Mouse (Mus musculus) erythroblast, embryonic 14.5 days (primary cell): ENCODE data around the gene Tm9sf2. TPM values are rescaled to one million over a fixed set of nuclear protein-coding genes. Genes with fewer than 3 reads are reported as not detected.

Source experiments
- H3K27me3 ChIP-seq: 2 replicates; pipeline ENCODE4 v1.6.1; 2012; ENCODE audit warnings: inconsistent platforms; ENCODE audit not compliant: control insufficient read depth
- H3K36me3 ChIP-seq: 2 replicates; pipeline ENCODE4 v1.6.1; 2012; ENCODE audit warnings: mild to moderate bottlenecking, inconsistent platforms; ENCODE audit not compliant: control insufficient read depth
- H3K4me1 ChIP-seq: 2 replicates; pipeline ENCODE4 v1.6.1; 2012; ENCODE audit warnings: inconsistent platforms; ENCODE audit not compliant: control insufficient read depth
- H3K4me3 ChIP-seq: replicated peaks from 2 replicates; pipeline ENCODE3; 2012; ENCODE audit warnings: moderate library complexity, mild to moderate bottlenecking, inconsistent platforms
- H3K9me3 ChIP-seq: 2 replicates; pipeline ENCODE4 v1.6.1; 2012; ENCODE audit warnings: low read length, inconsistent platforms, mixed read lengths; ENCODE audit not compliant: control insufficient read depth
- GATA1 ChIP-seq: IDR thresholded peaks from 2 replicates; pipeline ENCODE4 v1.6.1; 2012; ENCODE audit warnings: low read length, inconsistent platforms, mixed read lengths
- TAL1 ChIP-seq: IDR thresholded peaks from 3 replicates; pipeline ENCODE4 v1.6.1; 2012; ENCODE audit warnings: low read length, inconsistent platforms, mixed read lengths
- polyA plus RNA-seq: library from polyadenylated mRNA; stranded (reverse); fragments of >175 nt; gene quantifications from 2 replicates; pipeline ENCODE4 v1.2.3, GENCODE M21; 2012

Tm9sf2 gene
- polyA plus RNA-seq, 1 experiment = 2.7 TPM

GRCm38 (mm10) chr14:122068801-122069695 is 37.8 kb upstream of the Tm9sf2 start:
- Histone ChIP-seq H3K4me1 (peaks cover 5% of the 10 kb centered on the region), H3K27me3 (no peaks in the 10 kb centered on the region), H3K9me3 (no peaks in the 10 kb centered on the region), H3K36me3 (no peaks in the 10 kb centered on the region), H3K4me3 (no peak overlapping the region)
- no peak for TF ChIP-seq GATA1
- TF ChIP-seq TAL1 = no peak

- TF ChIP-seq GATA1 = no peak
- no peak for TF ChIP-seq TAL1
- H3K27me3 ChIP-seq = no peaks in the 10 kb centered on the region
- no peaks in the 10 kb centered on the region for H3K9me3 ChIP-seq
- no peaks in the 10 kb centered on the region for H3K36me3 ChIP-seq
- H3K4me3 ChIP-seq = no peak overlapping the region
- H3K4me1 ChIP-seq = peaks cover 5% of the 10 kb centered on the region
These were observed 36.9 kb upstream of the Tm9sf2 start for GRCm38 (mm10) chr14:122069948-122070347.

DNA sequence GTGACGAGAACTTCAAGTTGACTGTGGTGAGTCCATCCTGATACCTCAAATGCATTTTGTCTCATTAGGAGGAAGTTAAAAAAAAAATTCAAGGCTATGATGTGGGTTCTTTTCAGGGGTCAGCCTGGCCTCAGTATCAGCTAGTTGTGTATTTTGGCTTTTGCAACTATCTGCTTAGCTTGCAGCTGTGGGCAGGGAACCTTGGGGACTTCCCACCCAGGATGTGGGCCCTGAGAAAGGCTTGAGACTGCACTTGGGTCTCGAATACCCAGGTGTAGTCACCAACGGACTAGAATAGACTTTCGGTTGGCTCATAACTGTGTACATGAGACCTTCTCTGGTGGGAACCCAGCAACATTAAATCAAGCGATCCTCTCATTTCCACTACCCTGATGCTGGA is 33.4 kb upstream of the Tm9sf2 start:
- Histone ChIP-seq H3K36me3 (no peaks in the 10 kb centered on the region), H3K9me3 (no peaks in the 10 kb centered on the region), H3K27me3 (no peaks in the 10 kb centered on the region), H3K4me1 (peaks cover 5% of the 10 kb centered on the region), H3K4me3 (no peak overlapping the region)
- TF ChIP-seq TAL1 (no peak), GATA1 (no peak)

GRCm38 (mm10) chr14:122074360-122074759 is 32.5 kb upstream of the Tm9sf2 start:
- Histone ChIP-seq H3K4me1 (no peaks in the 10 kb centered on the region), H3K4me3 (no peak overlapping the region), H3K9me3 (no peaks in the 10 kb centered on the region), H3K27me3 (no peaks in the 10 kb centered on the region), H3K36me3 (no peaks in the 10 kb centered on the region)
- TF ChIP-seq TAL1 = no peak

DNA sequence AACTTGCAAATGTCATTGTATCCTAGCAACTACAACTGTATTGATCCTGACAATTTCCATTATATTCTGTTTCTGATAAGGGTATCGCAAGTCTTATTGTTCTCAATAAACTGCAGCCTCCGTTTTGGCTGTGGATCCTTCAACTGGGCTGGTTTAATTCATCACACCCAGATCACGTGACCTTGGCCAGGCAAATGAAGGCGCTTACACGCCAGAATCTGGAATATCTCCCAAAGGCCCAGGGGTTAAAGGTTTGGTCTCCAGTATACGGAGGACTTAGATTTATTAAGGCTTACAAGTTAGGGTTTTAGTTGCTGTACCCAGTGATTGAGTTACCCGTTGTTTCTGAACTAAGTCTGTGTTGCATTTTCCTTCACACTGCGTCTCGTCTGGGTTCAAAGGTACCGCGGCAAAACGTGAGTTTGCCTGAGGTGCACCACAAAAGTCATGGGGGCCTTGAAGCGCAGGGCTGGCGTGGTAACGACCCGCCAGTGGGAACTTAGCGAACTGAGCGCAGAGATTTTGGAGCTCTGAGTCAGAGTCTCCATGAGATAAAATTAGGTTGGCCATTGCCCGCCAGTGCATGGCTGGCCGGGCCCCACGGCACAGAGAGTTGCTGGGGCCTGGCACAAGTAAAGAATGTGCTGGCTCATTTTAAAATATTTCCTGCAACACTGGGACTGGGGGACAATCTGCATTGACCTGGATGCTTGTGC is 31.2 kb upstream of the Tm9sf2 start:
- H3K4me1 ChIP-seq = no peaks in the 10 kb centered on the region
- H3K9me3 ChIP-seq = no peaks in the 10 kb centered on the region
- TF ChIP-seq GATA1 (no peak), TAL1 (no peak)
- H3K27me3 ChIP-seq = no peaks in the 10 kb centered on the region
- no peak overlapping the region for H3K4me3 ChIP-seq
- H3K36me3 ChIP-seq = no peaks in the 10 kb centered on the region

GRCm38 (mm10) chr14:122077017-122077416 is 29.8 kb upstream of the Tm9sf2 start:
- Histone ChIP-seq H3K9me3 (no peaks in the 10 kb centered on the region), H3K27me3 (no peaks in the 10 kb centered on the region), H3K4me3 (no peak overlapping the region), H3K4me1 (no peaks in the 10 kb centered on the region), H3K36me3 (no peaks in the 10 kb centered on the region)
- no peak for TF ChIP-seq GATA1
- no peak for TF ChIP-seq TAL1

DNA sequence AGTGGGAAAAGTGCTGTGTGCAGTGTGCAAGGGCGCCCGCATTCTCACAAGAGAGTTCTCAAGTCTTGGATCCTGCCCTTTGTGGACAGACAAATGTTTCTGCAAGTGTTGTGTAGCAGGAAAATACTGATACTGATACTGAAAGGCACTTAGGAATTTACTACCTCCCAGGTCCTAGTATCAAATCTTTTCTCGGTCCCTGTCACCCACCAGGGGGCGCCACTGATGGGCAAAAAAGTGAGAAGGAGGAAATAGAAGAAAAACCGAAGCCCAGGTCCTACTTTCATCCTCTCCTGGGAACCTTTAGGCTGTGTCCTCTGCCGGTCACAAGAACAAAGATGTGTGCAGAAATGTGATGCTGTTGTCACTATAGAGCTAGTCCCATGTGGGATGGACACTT is 27.4 kb upstream of the Tm9sf2 start:
- TF ChIP-seq GATA1 (no peak), TAL1 (no peak)
- no peak overlapping the region for H3K4me3 ChIP-seq
- no peaks in the 10 kb centered on the region for H3K4me1 ChIP-seq
- H3K27me3 ChIP-seq = no peaks in the 10 kb centered on the region
- no peaks in the 10 kb centered on the region for H3K9me3 ChIP-seq
- H3K36me3 ChIP-seq = no peaks in the 10 kb centered on the region

DNA sequence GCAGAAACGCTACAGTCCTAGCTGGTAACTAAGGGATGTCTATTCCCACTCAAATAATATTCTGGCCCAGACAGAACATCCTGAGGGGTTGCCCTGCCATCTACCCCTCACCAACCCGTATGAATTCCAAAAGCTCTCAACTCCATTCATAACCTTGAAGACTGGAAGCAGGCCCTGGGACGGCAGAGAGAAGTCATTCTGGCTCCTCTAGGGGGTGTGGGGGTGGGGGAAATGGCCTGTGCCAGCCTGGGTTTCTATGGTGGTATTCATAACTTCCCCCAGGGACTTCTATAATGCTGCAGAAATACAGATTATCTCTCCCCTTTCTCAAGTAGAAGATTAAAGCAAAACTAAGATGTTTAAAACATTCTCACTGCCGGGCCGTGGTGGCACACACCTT is 26.9 kb upstream of the Tm9sf2 start:
- H3K4me1 ChIP-seq = no peaks in the 10 kb centered on the region
- H3K36me3 ChIP-seq = no peaks in the 10 kb centered on the region
- TF ChIP-seq GATA1 = no peak
- no peak for TF ChIP-seq TAL1
- no peaks in the 10 kb centered on the region for H3K27me3 ChIP-seq
- H3K9me3 ChIP-seq = 0 out of 2 replicates have a peak, but pooled peaks cover under 1% of the 10 kb centered on the region
- no peak overlapping the region for H3K4me3 ChIP-seq

- TF ChIP-seq TAL1 (no peak), GATA1 (no peak)
- 0 out of 2 replicates have a peak, but pooled peaks cover 2% of the 10 kb centered on the region for H3K9me3 ChIP-seq
These were observed 25.5 kb upstream of the Tm9sf2 start for GRCm38 (mm10) chr14:122081308-122081707.

More at GRCm38 (mm10) chr14:122081308-122081707, 25.5 kb upstream of the Tm9sf2 start:
- Histone ChIP-seq H3K4me1 (no peaks in the 10 kb centered on the region), H3K4me3 (no peak overlapping the region), H3K36me3 (no peaks in the 10 kb centered on the region), H3K27me3 (no peaks in the 10 kb centered on the region)
